Mouse (Mus musculus): ENCODE results near the gene Tulp4.

GRCm38 (mm10) chr17:6189207-6189606 is 83.0 kb downstream of the Tulp4 start:
- TF ChIP-seq CTCF (IDR thresholded peaks at IDR 0.05; ENCODE audit: low read depth, low read length) (no peak), POLR2A (IDR thresholded peaks at IDR 0.05; ENCODE audit: insufficient read depth, low read length) (no peak), EP300 (IDR thresholded peaks at IDR 0.05; ENCODE audit: insufficient read depth, low read depth, low read length) (no peak)
